Mouse (Mus musculus) ovary, postnatal 36 days (tissue): ENCODE results near the gene Nars2.

ENCODE experiments used
- DNase-seq: peaks from one replicate; pipeline ENCODE4 v3.0.0; 2022; ENCODE audit warnings: low spot score, mixed read lengths

Gene Nars2

GRCm38 (mm10) chr7:97072061-97072460, 120.8 kb downstream of the Nars2 start:
- no peak for DNase-seq

GRCm38 (mm10) chr7:97074974-97075373, 123.7 kb downstream of the Nars2 start:
- no peak for DNase-seq

GRCm38 (mm10) chr7:97076977-97077376, 125.7 kb downstream of the Nars2 start:
- DNase-seq: no peak

GRCm38 (mm10) chr7:97078685-97079084, 127.4 kb downstream of the Nars2 start:
- no peak for DNase-seq

- DNase-seq: no peak
These were observed 127.8 kb downstream of the Nars2 start for GRCm38 (mm10) chr7:97079145-97079544.

GRCm38 (mm10) chr7:97079651-97080365, 128.5 kb downstream of the Nars2 start:
- DNase-seq: no peak

GRCm38 (mm10) chr7:97080621-97081241, 129.4 kb downstream of the Nars2 start:
- DNase-seq: no peak

- DNase-seq: peak; percentile 81
These were observed 130.1 kb downstream of the Nars2 start, which contains the start of gene Gab2 for GRCm38 (mm10) chr7:97081242-97081958. Gene Gab2 (plus strand): TSS chr7:97081586.

- DNase-seq: no peak
These were observed 130.6 kb downstream of the Nars2 start for GRCm38 (mm10) chr7:97081959-97082218.

- DNase-seq: peak; percentile 65
These were observed 131.2 kb downstream of the Nars2 start for GRCm38 (mm10) chr7:97082219-97083101.

- peak; percentile 63 for DNase-seq
These were observed 132.3 kb downstream of the Nars2 start for GRCm38 (mm10) chr7:97083579-97083978.

GRCm38 (mm10) chr7:97084181-97084580, 132.9 kb downstream of the Nars2 start:
- DNase-seq: no peak

GRCm38 (mm10) chr7:97085291-97085690, 134.0 kb downstream of the Nars2 start:
- no peak for DNase-seq

- DNase-seq: no peak
These were observed 142.9 kb downstream of the Nars2 start for GRCm38 (mm10) chr7:97094241-97094640.

- no peak for DNase-seq
These were observed 156.8 kb downstream of the Nars2 start for GRCm38 (mm10) chr7:97108119-97108518.
